Mouse (Mus musculus) retina, postnatal 7 days (tissue): ENCODE results near the gene Ctla4.

Experiments used
- DNase-seq: peaks from one replicate; pipeline ENCODE4 v3.0.0-alpha.2; 2012; ENCODE audit warnings: low read depth, low spot score

The Ctla4 gene

GRCm38 (mm10) chr1:60920493-60921355, 33.9 kb downstream of the Ctla4 start:
- DNase-seq: no peak

DNA sequence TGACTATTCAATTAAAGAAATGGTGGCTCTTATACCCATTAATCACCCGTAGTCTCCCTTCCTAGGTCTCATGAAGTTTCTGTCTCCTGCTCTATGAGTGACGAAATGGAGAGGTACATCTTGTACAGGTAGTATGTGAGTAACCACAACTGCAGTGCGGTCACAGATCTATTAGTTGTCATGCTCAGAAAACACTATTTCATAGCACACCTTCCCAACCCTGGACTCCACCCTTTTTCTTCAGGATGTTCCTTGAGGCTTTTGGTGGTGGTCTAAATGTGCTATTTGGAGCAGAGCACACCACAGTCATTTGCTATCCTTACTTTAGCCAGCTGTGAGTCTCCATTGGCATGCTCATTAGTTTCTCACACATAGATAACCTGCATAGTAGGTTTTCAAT, 42.2 kb downstream of the Ctla4 start:
- no peak for DNase-seq

GRCm38 (mm10) chr1:60930397-60930796, 43.6 kb downstream of the Ctla4 start:
- no peak for DNase-seq

DNA sequence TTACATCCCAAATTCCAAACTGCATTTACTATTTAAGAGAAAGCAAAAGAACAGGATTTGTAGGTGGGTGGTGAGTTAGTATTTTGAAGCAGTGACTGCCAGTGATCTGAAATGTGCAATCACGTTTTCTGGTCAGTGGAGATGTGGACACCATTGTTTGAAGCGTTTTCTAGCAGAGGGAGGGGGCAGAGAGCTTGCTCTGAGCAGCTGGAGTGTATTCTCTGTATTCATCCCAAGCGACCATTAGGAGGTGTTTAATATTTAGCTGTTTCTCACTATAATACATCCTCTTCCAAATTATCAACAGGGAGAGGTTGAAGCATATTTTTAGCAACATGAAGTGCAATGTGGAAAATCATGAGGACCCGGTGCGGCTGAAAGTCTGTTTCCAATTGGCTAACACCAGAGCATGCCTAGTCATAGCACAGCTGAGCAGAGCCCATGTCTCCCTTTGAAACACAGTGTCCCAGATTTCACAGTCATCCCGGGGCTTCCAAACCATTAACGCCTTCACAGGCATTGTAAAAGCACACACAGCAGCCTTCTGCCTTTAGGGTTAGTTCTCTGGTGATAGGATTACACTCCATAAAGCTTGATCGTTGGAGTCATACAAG, 49.3 kb downstream of the Ctla4 start:
- DNase-seq: no peak

DNA sequence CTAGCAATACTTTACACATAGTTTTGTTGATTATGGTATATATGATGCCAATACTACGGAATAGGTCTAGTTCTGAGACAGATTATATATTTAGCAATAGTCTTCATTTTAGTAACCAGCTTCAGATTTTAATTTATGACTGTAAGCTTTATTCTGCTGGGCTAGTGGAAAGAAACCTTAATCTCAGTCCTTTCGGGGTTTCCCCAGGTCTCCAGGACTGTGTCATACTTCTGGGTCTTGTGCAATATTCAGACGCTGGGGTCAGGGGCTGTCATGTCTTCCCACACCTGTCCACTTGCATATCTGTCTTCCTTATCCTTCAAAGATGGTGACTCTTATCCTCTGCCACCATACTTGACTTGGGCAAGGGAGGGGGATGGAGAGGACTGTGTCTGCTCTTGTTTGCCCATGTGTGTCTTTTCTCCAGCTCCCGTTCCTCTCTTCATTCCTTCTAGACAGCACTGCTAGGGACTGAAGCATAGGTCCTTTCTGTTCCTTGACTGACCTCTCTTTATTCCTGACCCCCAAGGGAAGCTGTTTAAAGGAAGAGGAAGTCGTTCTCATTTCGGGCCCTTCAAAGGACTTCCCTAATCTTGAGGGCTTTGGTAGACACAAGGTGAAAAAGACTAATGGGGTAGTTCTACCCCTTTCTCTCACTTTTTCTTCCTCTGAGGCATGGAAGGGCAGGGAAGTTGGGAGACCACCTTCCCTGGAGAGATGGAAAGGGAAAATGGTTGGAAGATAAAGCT, 50.3 kb downstream of the Ctla4 start:
- DNase-seq: no peak

- no peak for DNase-seq
These were observed 51.5 kb downstream of the Ctla4 start for GRCm38 (mm10) chr1:60938256-60938655.

DNA sequence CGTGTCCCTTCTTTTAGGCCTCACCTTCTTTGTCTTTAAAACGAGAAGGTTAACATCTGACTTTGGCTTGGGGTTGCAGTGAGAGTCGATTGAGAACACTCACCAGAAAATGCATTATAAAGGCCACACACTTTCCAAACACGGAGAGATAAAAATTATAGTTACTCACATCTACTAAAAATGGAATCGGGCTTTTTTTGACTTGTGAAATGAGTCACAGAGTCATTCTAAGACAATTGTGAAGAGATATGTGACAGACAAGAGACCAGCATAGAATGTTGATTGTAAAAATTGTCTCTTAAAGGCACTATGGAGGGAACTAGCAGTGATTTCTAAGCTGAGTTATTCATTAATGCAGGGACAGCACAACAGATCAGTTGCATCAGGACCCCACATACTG, 52.2 kb downstream of the Ctla4 start:
- DNase-seq: no peak

- DNase-seq: no peak
These were observed 53.2 kb downstream of the Ctla4 start for GRCm38 (mm10) chr1:60940023-60940422.

GRCm38 (mm10) chr1:60940620-60941019, 53.8 kb downstream of the Ctla4 start:
- DNase-seq: no peak

DNA sequence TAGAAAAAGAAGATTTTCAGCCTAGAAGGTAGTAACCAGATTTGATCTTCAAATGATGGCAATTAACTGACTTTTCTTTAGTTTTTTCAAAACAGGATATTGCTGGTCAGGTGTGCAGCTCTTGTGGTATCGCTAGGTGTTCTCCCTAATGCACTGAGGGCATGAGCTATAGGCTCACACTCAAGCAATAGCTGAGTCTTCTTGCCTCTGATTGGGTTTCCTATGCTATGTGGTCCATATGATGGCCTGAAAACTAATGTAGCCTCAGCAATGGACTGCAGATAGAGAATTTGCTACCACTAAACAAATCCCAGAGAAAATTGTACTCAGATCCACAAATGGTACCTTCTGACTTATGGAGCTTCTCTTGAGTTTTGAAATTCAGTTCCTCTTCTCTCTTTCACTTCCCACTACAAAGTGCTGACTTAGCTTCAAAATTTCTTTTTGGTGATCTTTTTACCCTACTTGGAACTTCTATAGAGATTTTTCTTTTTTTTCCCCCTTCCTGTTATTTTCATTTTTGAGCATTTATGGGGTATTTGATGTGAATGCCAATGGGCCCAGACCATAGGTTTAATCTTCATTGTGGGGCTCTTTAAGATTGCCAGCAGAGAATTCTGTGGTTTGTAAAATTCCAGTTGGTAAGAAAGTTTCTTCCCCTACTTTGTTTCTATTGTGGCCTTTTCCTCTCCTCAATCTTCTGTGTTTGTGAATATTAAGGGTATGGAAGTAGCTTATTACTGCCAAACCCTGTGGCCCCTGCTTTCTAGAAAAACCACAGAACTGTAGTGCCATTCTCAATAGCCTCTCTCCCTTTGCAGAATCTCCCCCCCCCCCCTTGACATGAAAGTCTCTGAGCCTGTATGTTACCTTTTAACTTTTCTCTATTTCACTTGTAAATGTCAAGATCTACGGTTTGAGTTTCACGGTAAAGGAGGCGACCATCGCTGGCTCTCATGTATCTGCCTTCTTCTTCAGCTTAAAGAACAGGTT, 54.6 kb downstream of the Ctla4 start:
- no peak for DNase-seq

DNA sequence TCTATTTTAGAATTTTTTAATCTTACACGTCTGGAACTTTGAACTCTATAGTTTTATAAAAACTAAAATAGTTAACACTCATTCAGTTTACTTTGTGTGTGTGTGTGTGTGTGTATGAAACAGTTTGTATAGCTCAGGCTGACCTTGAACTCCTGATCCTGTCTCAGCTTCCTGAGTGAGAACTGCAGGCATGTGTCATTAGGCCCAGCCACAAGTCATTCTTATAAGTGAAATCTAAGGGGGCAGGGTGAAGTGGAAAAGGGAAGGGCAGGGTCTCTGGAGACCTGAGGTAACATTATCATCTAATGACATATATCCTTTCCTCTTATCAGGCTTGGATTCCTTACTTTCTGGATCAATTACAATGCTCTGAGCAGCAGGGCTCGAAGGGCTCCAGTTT, 56.1 kb downstream of the Ctla4 start:
- no peak for DNase-seq

DNA sequence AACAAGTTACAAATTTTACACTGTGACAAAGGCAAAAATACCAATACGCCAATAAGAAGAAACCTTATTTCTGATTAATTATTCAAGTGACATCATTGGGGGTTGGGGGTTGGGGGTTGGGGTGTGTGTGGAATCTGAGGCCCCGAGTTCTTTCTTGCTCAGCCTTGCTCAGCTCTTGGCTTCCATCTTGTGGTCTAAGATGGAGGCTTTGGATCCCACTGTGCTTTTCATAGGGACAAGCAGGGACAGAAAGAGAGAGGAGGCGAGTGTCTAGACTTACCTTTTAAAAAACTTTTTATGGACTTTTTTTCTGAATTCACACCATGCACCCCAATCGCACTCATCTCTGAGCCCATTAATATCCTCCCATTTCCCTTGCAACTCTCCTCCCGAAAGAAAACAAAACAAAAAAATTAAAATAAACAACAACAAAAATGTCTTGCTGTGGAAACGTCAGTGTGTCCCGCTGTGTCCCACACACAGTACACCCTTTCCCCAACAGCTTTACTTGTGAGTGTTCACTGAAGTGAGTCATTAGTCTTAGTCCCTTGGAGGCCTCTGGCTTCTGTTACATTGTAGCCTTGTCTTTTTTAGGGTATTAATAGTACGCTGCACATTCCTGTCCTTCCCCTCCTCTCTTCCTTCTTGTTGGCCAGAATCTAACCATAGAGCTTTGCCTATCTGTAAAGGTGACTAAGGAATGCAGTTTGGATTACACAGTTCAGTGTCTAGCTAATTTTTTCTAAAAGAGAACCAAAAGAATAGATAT, 59.0 kb downstream of the Ctla4 start:
- DNase-seq: no peak

DNA sequence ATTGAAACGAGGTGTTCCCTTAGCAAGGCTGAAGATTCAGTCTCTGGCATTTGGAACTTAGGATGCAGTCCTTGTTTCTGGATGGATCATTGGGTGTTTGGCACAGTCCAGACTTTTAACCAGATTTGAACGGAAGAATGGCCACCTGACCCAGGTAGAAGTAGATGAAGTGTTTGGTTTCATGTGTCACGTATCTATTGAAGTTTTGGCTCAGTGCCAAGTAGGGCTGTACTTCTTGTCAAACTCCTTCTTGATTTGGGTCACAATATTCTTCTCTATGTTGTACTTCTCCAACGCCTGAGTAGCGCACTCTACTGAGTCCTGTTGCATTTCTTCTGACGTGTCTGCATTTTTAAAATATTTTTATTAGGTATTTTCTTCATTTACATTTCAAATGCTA, 61.3 kb downstream of the Ctla4 start:
- no peak for DNase-seq

- no peak for DNase-seq
These were observed 66.2 kb downstream of the Ctla4 start for GRCm38 (mm10) chr1:60952958-60953357.

GRCm38 (mm10) chr1:60953686-60954085, 66.9 kb downstream of the Ctla4 start:
- DNase-seq: no peak

DNA sequence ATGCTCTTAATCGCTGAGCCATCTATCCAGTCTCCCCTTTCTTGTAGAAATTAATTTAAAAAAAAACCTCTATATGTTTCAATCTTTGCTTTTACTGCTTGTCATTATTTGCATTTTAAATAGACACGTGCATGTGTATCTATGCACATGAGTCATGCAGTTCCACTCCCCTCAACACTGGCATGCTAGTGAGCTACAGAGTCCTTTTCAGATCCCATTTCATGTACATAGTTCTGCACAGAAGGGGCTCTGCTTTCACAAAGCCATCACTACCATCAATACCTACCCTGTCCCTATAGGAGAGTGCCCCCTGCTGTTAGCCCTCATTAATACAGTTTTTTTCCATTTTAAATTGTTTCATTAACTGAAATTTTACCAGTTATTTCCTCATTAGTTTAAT, 68.0 kb downstream of the Ctla4 start:
- no peak for DNase-seq

DNA sequence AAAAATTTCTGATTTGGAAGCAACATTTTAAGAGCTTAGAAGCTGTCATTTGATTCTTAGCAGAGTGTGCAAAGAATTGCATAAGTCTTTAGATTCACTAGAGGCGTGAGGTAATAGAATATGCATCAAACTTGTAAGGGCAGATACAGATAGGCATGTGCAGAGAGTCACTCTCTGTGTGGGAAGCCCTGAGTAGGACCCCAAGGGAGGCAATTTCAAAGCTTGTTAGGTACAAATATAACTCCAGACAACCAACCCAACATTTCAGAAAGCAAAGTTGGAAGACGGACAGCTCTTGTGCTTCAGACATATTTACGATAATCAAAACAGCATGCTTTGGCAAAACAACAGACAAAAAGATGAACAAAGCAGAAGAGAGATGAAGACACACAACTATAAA, 68.4 kb downstream of the Ctla4 start:
- no peak for DNase-seq

- no peak for DNase-seq
These were observed 69.4 kb downstream of the Ctla4 start for GRCm38 (mm10) chr1:60956196-60956595.

DNA sequence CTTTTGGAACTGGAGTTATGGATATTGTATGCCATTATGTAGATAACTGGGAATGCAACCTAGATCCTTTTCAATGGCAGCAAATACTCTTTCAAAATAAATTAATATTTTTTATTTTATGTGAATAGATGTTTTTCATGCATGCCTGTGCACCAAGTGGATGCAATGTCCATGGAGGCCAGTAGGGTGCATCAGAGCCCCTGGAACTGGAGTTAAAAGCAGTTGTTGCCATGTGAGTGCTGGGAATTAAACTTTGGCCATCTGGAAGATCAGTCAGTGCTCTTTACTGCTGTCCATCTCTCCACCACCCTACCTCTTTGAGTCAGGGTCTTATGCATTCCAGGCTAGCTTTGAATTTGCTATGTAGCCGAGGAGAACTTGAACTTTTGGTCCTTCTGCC, 71.5 kb downstream of the Ctla4 start:
- no peak for DNase-seq

DNA sequence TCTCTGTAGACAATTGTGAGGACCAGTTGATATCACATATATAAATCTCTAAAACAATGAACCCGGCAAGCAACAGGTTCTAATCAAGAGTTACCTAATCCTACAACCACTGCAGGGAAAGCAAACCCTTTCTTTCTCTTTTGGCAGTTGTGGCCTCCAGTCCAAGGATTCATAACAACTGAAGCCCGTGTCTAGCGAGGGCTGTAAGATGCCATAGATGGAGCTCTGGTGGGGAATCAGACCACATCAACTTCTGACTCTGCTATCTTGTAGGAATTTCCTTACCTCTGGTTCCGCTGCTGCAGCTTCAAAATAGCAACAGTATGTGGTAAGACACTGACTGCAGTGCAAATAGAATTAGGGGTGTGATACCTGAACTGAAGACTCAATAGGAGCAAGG, 72.4 kb downstream of the Ctla4 start:
- DNase-seq: no peak

- no peak for DNase-seq
These were observed 73.7 kb downstream of the Ctla4 start for GRCm38 (mm10) chr1:60960451-60960850.
